Mouse (Mus musculus): ENCODE results near the gene Spock1.
"Not testable (repeated sequence)": the region's sequence is repeated elsewhere in the genome, so short reads cannot be mapped to it uniquely, and the experiment has no call there.

Spock1 gene

DNA sequence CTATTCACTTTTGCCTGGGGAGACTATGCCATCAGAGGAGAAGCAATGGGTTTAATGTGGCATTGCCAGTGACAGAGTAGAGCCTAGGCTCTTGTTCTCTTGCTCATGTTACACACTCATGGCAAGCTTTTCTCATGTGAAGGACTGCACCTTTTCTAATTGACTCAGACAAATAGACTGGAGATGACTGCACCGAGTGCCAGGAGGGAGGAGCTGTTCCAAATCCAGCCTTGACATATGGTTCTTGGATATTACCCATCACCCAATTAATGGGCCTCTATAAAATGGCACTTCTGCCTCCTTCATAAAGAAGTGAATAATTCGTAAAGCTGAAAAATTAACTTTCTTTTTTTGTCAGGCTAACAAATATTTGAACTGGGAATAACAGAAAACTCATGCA is 259.3 kb downstream of the Spock1 start:
- no peak for DNase-seq

DNA sequence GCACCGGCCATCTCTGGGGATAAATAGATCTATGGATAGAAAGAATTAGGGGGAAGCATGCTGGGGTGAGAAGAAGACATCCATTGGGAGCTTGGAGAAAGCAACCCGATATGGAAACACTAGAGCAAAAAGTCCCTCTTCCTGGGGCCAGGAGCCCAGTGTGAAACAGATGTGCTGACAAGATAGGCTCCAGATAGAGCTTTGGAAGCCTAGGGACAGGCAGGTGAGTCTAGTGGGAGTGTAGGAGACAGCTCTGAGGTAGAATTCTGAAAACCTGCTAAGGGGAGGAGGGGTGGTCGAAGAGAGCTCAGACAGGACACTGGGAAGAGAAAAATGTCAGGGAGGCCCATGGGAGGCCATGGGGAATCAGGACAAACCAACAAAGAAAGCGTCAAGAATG is 260.7 kb downstream of the Spock1 start:
- DNase-seq = no peak

DNA sequence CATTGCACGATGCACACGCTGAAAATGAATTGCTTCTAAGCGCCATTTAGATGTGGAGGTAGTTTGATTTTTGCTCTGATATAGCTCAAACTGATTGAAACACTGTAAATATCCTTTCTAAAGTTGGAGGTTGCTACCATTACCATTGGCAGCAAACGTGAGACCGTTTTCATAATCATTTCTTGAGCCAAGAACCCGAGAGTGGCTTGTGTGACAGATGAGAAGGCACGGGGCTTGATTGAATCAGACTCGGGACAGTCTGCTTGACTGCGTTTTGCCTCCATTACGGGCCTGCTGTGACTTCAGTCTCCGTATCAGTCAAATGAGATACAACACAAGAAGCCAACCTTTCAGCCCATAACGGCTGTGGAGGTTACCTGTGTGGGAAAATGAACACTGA is 265.1 kb downstream of the Spock1 start:
- no peak for DNase-seq

DNA sequence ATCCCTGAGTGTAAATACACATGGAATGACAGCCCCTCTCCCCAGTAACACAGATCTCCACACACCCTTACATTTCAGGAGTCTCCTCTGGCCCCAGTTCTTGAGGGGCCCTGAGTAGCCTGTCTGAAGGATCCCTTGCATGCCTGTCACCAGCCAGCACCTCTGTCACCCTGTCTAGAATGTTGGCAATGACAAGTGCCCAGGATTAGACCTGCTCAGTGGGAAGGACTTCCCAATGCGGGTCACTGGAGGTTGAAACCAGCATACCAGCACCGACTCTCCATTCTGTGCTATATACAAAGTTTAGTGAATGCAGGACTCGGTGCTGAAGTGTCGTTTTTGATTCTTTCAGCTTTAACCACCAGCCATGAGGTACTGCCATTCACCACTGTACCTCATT is 266.5 kb downstream of the Spock1 start:
- DNase-seq = no peak

DNA sequence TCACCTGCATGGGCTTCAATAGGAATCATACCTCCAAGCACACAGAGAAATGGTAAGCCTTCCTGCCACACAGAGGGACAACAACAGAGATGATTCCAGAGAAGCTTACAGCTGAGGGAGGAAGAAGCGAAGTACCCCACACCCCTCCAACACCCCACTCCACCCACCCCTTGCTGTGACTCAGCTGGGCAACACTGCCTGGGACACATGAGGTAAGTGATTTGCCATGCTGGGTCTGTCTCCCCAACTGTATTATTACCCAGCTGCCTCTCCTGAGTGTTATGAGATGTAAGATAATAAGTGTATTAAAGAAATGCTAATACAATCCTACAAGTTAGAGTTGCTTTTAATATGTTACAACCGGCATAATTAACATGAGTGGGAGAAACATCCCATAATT is 267.2 kb downstream of the Spock1 start:
- DNase-seq = no peak

DNA sequence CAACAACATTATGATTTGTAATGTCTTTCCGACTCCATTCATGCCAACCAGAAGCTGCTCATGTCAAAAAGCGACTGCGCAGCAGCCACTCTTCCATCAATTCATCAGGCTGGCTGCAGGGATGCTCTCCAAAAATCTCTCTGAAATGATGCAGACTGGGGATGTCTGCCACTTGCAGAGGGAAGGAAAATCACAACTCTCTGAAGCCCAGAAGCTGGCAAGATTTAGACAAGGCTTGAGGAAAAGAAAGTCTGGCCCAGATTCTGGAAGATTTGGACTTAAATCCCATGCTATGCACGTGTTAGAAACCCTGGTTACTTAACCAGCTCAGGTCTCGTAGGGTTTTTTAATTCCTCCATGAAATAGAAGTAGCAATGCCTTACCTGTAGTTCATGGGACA is 269.3 kb downstream of the Spock1 start:
- DNase-seq = no peak

DNA sequence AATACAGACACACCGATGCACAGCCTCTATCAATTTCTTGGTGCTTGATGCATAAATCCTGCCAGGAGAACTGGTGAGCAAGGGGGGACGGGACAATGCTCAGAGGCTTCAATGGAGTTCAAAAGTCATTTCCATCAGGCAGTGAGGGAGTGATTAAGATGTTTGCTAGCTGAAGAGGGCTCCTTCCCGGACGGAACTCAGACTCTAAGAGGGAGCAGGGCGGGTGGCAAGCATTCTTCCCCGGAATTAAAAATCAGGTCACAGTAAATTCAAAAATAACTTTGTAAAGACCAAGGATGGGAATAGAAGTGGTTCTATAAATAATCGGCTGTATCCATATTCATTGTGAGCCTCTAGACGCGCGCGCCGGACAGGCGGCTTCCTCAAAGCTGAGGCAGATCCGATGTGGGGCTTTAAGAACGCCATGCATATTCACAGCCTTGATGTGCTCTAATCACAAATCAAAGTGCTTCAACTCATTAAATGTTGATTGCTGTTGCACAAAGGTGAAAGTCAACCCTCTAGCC is 270.5 kb downstream of the Spock1 start:
- no peak for DNase-seq

DNA sequence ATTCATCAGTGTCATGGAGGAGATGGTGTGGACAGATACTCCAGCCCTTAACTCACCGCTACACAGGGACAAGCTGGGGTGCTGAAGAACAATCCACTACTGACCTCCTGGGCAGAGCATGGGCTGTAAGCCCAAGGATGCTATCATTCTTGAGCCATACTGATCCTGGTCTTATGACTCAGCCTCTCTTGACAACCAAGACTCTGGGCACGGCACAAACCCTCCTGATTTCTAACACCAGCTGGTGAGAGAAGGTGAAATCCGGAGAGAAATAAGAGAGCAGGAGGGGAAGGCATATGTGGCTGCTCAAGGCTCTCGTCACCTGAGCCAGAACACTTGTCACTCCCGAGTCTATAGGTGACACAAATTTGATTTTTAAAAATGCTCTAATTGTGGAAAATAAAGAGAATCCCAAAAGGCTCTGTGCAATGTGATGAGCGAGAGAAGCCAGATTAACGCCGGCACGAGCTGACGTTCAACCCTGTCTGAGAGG is 271.0 kb downstream of the Spock1 start:
- no peak for DNase-seq

DNA sequence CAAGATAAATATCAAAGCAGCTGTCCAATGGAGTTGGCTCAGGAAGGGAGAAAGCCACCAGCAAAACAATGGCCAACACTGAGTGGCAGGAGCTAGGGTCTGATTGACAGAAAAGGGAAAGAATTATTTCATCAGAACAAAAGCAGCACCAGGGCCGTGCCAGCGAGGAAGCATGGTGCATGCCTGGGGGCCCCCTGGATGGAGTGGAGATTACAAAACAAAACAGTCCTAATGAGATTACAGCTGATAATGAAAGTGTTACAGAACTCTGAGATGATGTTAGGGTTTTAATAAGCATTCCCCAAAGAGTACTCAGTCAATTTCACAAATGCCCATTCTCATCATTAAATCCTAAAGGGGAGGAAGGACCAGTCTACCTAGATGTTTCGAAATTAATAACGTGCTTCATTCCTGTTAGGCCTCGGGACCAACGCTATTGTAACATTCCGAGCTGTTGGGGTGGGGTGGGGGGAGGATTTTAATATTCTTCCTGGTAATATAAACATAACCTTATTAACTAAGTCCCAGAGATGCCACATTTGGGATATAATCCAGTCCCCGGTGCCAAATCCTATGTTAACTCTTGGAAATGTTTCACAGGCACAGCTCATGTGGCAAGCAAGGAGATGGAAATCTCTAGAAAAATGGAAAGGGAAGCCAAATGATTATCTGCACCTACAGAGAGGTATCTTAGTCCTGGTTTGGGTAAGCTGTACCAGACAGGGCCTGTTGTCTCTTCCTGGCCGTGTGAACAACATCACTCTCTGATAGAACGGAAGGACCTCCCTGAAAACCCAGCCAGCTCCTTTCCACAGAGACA is 271.7 kb downstream of the Spock1 start:
- no peak for DNase-seq

DNA sequence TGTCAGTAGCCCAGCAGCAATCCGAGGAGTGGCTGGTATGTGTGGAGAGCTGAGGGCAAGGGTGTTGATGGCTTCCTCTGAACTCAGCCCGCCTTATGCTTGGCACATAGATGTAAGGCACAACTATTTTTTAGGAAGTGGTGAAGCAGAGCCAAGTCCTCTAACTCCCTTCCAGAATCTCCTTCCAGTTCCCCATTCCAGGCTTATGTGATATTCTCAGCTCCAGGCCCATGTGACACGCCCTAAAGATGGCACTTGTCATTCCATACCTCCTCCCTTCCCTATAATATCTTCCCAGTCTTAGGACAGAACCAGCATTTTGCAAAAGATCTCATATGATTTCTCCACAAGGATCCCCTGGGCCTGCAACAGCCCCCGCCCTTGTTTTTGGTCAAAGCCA is 277.6 kb downstream of the Spock1 start:
- DNase-seq = no peak

DNA sequence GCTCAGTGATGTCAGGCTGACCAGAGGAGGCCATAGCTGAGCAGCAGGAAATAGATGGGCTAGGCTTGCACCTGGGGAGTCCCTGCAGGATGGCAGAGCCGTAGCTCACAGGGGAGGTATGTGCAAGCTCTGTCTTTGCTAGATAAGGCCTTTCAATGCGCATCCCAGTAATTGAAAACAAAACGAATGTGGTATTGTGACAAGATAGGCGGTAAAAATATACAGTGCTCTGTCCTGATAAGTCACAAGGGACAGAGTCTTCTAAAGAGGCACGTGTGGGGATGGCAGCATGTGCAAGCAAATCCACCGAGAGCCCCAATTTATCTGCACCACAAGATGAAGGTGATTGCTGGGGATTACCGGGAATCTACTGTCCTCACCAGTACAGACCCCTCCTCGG is 279.9 kb downstream of the Spock1 start:
- DNase-seq = no peak

DNA sequence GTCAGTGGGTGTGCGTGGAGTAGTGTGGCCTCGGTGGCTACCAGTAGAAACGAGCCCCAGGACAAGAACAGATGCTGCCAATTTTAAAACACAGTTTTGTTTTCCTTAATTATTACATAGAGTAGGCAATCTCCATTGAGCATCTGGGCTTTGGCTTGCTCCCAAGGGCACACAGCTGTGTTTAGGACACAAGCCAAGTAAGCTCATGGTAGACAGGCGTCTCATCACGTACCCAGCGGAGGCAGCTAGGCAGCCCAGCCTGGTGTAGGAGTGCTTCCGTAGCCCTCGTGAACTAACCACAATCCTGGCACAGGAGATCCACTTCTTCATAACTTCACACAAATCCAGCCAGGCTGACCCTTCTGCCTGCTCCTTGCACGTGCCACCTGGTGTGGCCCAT is 281.7 kb downstream of the Spock1 start:
- no peak for DNase-seq

DNA sequence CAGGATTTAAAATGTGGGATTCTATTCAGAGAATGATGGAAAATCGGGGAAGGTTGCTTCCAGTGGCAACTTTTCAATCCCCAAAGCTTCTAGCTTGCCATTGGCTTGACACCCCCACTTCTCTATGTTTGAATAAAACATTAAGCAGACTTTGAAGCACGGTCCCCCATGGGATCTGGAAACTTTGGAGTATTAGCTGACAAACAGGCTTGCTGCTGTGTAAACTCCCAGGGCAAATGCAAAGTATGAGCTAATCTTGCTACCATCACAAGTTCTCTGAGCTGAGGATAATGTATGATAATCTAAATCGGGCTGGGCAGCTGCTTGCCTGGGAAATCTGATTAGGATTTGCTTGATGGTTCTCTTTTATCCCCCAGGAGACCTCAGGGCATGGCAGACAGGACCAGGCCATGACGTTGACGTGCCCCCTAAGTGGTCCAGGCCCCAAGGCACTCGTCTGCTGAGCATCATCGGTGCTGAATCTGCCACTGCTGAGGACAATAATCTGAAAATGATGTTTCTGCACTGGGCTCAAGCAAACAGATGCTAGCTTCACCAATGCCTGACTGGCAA is 284.1 kb downstream of the Spock1 start:
- DNase-seq = no peak

DNA sequence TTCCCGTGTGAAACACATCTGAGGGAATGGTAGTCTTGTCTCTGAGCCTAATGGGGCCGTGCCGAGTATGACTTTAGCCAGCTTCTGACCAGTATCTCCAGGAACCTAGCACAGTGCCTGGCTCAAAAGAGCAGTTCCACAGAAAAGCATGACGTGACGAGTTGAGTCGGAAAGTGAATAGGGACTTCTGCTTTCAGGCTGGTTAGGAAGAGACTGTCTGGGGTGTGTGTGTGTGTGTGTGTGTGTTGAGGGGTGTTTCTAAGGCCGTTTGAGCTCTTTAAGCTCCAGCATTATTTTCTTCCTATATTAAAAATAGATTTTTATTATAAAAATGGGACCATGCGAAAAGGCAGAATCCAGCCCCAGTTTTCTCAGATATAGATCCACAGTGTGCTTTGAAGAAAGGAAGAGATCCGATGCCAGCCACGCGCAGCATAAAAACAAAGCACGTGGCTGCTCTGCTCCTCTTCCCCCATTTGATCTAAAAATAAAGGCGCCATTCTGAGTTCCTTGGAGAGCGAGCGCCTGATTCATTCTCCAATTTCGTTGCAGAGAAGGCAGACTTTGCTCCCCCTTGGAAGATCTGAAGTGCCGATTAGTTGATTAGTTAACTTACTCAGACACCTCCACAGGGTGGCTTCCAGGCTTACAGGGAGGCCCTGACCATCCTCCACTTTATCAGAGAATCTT is 288.9 kb downstream of the Spock1 start:
- DNase-seq = no peak

DNA sequence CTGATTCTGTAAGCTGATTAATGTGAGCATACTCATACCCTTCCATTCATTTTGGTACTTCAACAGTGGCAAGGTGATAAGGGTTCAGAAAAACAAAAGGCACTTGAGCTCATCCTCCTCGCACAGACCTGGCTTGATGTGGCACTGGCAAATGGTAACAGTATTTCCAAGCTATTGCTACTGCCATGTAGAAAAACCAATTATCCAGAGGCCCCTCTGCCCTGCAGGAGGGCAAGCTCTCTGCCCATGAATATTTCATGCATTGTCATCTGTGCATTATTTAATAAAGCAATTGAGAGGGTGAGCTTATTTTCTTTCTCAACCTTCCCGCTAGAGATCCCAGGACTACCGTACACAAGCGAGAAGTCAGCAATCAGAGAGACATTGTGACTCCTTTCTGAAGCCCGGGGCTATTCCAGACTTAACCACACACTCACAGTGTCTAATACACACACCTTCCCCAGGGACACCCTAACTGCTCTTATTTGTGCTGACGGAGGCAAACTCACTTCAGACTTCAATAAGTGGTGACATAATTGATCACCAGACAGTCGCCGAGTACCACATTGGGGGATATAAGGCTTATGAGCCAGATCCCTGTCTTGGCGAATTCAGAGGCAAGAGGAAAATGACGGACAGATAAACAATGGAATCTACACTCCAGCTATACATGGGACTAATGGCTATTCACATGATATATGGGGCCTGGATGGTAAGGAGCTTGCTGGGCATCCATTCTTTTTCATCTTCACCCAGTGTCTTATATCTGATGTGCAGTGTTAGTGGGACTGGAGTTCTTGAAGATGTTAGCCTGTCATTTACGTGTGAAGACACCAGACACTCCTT is 296.6 kb downstream of the Spock1 start:
- no peak for DNase-seq

DNA sequence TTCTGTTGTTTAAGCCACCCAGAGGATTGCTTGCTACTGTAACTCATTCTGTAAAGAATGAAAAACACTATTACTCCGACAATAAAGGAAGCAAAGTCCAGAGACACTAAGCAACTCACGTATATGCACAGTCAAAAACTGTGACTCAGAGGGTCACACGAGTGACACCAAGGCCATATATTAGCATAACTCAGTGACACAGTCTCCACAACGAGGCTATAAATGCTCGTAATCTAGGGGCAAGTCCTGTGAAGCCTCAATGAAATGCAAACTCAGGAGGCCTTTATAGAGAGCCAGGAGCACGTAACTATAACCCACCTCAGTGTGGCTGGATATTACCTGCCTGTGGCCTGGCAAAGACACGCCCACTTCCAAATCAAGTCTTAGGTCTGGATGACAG is 298.2 kb downstream of the Spock1 start:
- no peak for DNase-seq

DNA sequence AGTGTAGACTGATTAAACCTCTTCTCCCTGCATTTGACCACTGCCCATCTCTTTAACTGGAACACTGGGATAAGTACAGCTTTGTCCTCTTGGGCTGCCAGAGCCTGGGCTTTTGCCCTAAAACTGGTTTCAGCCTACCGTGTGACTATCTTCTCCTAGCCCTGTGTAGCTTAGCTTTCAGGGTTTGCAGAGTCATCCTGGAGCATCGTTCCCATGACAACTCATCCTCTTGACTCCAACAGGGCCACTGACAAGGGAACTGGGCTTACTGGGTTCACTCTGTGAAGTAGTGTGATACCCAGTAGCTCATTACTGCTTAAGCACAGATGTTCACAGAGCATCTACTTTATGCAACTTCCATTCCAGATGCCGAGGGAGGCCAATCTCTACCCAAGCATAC is 303.7 kb downstream of the Spock1 start:
- DNase-seq = no peak

DNA sequence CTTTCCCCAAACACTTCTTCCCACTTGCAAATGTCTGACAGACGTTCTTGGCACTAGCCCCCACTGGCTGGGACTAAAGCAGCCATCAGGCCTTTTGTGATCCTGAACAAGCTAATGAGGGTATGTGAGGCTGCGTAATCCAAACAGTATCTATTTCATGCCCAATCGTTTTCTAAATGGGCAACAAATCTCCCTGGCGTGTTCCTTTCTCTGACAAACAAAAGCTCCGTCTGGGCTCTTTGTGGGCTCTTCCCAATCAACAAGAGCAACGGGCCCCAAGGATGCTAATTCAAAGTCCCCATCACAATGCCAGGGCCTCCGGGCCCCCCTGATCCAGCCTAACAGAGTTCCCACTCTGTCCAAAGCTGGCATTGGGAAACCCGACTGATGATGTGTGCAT is 304.9 kb downstream of the Spock1 start:
- no peak for DNase-seq

DNA sequence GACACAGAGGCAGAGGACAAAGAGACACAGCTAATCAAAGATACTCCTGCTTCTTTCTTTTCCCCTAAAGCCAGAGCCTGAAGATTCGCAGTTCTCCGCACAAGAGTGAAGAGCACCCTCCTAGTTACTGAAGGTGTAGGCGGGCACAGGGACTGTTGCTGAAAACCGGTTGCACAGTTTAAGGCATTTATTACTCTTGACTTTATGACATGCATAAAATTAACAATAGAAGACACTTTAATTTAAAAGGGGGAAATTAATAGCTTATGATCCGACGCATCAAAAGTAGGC is 312.4 kb downstream of the Spock1 start:
- DNase-seq = no peak

DNA sequence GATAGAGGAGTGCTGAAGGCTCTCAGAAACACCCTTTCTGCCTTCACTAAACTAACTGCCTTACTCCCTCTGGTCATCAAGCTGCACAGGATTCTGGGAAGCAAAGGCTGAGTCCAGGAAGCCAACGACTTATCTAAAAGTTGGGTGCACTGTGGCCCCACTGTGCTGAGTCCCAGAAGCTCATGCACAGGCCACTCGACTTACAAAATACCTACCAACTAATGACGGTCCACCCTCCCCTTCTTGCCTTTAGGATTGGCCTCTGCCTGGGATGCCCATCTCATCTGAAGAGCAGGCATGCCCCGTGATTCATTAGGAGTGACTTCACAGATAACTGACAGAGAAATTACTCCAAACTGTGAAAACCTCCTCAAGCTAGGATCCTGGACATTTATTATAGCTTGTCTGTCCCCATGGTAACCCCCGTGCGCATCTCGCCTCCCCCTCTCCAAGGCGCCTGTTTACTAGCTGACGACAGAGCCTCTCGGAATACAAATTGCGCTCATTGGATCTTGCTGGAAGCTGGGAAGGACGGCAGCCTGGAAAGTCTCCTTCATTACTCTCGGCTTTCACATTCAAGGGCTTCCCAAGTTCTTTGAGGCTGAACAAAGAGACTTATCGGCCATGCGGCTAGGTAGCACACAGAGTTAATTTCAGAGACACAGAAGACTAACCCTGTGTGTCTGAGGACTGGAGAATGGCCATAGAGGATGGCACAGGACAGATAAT is 312.9 kb downstream of the Spock1 start:
- DNase-seq = no peak

DNA sequence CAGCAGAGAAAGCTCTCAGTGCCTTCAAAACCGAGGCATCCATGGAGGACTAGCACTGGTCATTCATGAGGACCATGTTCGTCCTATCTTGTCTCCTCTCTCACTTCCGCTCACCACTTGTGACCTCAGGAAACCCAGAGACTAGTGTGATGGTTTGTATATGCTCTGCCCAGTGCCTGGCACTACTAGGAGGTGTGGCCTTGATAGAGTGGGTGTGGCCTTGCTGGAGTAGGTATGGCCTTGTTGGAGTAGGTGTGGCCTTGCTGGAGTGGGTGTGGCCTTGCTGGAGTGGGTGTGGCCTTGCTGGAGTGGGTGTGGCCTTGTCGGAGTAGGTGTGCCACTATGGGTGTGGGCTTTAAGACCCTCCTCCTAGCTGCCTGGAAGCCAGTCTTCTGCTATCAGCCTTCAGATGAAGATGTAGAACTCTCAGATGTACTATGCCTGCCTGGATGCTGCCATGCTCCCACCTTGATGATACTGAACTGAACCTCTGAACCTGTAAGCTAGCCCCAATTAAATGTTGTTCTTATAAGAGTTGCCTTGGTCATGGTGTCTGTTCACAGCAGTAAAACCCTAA is 318.7 kb downstream of the Spock1 start:
- not testable (repeated sequence) for DNase-seq

Measured in thymus, postnatal 14 days (tissue).